Mouse (Mus musculus): ENCODE data around the gene Kcnt1. TPM values are rescaled to one million over a fixed set of nuclear protein-coding genes. Genes with fewer than 3 reads are reported as not detected.
A peak's percentile ranks its signal among the peaks of the same experiment; 100 is the strongest.
"Not testable (repeated sequence)": the region's sequence is repeated elsewhere in the genome, so short reads cannot be mapped to it uniquely, and the experiment has no call there.

The Kcnt1 gene
- polyA plus RNA-seq (2015; fragmentation: Nextera tagmentation; extraction: Ambion mirVana): 6.2 and 7.7 TPM in 2 replicates

DNA sequence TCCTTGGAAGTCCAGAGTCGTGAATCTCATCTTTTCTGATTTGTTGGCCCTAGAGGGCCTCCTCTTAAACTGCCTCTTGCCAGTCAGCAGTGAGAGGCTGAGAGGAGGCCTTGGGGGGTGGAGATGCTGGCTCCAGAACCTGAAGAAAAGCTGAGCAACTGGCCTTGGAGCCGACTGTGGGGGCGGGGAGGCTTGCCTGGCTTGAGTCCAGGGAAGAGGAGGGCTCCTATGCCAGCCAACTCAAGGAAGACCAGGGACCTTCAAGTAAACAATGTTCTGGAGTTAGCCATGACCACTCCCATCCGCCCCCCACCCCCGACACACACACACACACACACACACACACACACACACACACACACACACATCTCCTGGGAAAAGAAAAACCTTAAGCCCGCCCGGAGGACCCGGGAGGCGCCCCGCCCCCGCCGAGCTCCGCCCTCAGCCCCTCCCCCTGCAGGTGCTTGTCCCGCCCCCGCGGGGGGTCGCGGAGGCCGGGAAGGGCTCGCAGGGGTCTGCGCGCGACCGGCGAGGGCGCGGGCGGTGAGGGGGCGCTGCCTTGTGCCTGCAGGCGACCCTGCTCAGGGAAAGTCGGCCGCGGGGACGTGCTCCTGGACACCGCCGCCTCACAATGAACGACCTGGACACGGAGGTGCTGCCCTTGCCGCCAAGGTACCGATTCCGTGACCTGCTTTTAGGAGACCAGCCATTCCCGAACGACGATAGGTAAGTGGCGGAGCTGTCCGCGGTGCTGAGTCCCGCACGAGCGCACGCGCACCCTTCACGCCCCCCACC, at the start of gene Kcnt1:
TSS of gene Kcnt1 (plus strand) at position 398 of the 795 bp plus-strand sequence.
- Histone ChIP-seq H3K4me2 (replicated peaks) (peak within 1 kb of the TSS; percentile 95), H3K4me3 (peak within 1 kb of the TSS; percentile 62), H3K27ac (replicated peaks) (no peak within 1 kb of the TSS), H3K9ac (replicated peaks) (peak within 1 kb of the TSS; percentile 50), H3K27me3 (no peaks in the 10 kb centered on the region), H3K36me3 (no peaks in the 10 kb centered on the region), H3K9me3 (no peaks in the 10 kb centered on the region), H3K4me1 (peaks cover 25% of the 10 kb centered on the region)
- under 1% methylated on average over 43 of the region's 53 CpGs for WGBS
- peak; percentile 30 for ATAC-seq (replicated peaks)

DNA sequence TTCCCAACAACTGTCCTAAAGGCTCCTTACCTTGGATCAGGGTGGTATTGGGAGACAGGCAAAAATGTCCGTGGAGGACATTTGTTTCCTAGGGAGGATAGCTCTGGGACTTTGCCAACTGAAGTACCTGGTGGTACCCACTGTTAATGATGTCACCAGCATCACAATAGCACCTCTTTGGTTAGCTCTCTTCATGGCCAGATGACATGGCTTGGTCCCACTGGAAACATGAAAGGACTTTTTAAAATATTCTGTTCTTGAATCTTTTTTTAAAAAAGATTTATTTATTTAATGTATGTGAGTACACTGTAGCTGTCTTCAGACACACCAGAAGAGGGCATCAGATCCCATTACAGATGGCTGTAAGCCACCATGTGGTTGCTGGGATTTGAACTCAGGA, 47.8 kb upstream of the Kcnt1 start, which contains the start of gene Glt6d1:
TSS of gene Glt6d1 (minus strand) at position 101 of the 400 bp plus-strand sequence.
- not testable (repeated sequence) for H3K9me3 ChIP-seq; H3K27me3 ChIP-seq; H3K27ac ChIP-seq (replicated peaks); ATAC-seq (replicated peaks); H3K4me2 ChIP-seq (replicated peaks); H3K9ac ChIP-seq (replicated peaks); H3K36me3 ChIP-seq; H3K4me1 ChIP-seq; H3K4me3 ChIP-seq
- WGBS: 79% methylated on average over 1 of the region's 1 CpGs

DNA sequence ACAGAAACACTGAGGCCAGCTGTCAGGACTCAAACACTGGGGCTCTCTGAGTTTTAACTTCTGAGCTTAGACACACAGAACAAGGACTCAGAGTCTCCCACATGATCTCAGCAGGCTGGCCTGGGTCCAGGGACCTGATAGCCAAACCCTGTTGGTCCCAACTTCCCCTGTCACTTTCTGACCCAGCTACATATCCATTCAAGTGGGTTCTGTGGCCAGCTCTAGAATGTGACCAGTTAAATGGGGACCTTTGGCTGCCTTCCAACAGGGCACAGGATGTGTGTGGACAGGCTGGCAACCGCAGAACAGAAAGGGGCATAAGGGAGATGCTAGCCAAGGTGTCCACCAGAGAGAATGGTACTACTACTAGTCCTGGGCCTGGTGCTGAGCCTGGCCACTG, 40.7 kb upstream of the Kcnt1 start, which contains the start of gene Lcn9:
TSS of gene Lcn9 (plus strand) at position 348 of the 400 bp plus-strand sequence.
- Histone ChIP-seq H3K9ac (replicated peaks) (no peak within 1 kb of the TSS), H3K27ac (replicated peaks) (no peak within 1 kb of the TSS), H3K4me1 (no peaks in the 10 kb centered on the region), H3K36me3 (no peaks in the 10 kb centered on the region), H3K4me3 (no peak within 1 kb of the TSS), H3K27me3 (no peaks in the 10 kb centered on the region), H3K4me2 (replicated peaks) (no peak within 1 kb of the TSS), H3K9me3 (no peaks in the 10 kb centered on the region)
- WGBS: 81% methylated on average over 1 of the region's 1 CpGs
- no peak for ATAC-seq (replicated peaks)

- H3K4me2 ChIP-seq (replicated peaks): no peak overlapping the region
- no peak overlapping the region for H3K27ac ChIP-seq (replicated peaks)
- no peaks in the 10 kb centered on the region for H3K27me3 ChIP-seq
- no peak overlapping the region for H3K9ac ChIP-seq (replicated peaks)
- ATAC-seq (replicated peaks): no peak
- 94% methylated on average over 3 of the region's 3 CpGs for WGBS
- no peak overlapping the region for H3K4me3 ChIP-seq
- H3K9me3 ChIP-seq: no peaks in the 10 kb centered on the region
- H3K4me1 ChIP-seq: no peaks in the 10 kb centered on the region
- no peaks in the 10 kb centered on the region for H3K36me3 ChIP-seq
These were observed 38.8 kb upstream of the Kcnt1 start for GRCm38 (mm10) chr2:25824751-25825150.

- 82% methylated on average over 8 of the region's 8 CpGs for WGBS
- Histone ChIP-seq H3K27me3 (no peaks in the 10 kb centered on the region), H3K4me1 (no peaks in the 10 kb centered on the region), H3K27ac (replicated peaks) (no peak overlapping the region), H3K36me3 (no peaks in the 10 kb centered on the region), H3K9me3 (no peaks in the 10 kb centered on the region), H3K4me3 (no peak overlapping the region), H3K4me2 (replicated peaks) (no peak overlapping the region), H3K9ac (replicated peaks) (no peak overlapping the region)
- no peak for ATAC-seq (replicated peaks)
These were observed 35.1 kb upstream of the Kcnt1 start for GRCm38 (mm10) chr2:25828344-25828947.

DNA sequence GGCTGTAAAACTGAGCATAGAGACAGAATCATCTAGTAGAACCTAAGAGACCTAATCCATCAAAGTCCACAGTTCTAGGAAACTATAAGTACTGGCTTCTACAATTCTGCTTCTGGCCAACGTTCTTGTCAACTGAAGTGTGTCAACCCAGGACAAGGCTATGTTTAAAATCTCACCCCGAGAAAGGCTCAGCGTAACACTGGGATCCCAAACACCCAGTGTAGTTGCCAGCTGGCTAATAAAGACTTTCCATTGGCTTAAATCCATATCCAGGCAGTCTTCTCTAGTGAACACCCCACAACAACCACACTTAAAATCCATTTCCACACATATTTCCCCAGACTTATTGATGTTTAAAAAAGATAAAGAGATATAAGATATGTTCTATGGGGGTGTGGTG, 32.7 kb upstream of the Kcnt1 start:
- Histone ChIP-seq H3K9ac (replicated peaks) (no peak overlapping the region), H3K4me2 (replicated peaks) (no peak overlapping the region), H3K9me3 (no peaks in the 10 kb centered on the region), H3K4me1 (no peaks in the 10 kb centered on the region), H3K36me3 (no peaks in the 10 kb centered on the region), H3K4me3 (no peak overlapping the region), H3K27ac (replicated peaks) (no peak overlapping the region), H3K27me3 (no peaks in the 10 kb centered on the region)
- WGBS: 70% methylated on average over 3 of the region's 3 CpGs
- no peak for ATAC-seq (replicated peaks)

DNA sequence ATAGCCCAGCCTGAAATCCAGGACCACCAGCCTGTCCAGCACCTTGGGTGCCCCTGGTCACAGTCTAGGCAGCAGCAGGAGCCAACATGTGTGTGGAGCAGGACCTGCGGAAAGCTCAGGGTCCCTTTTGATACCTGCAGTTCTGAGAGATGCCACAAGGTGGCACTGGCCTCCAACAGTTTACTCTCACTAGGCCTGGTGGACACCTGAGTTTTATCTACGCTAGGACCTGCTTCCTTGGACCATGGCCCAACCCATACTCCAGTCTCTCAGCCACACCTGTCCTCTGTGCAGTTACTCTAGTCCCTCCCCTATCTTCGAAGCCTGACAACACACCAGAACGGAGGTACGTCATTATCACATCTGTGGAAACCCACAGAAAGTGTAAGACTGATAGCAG, 27.2 kb upstream of the Kcnt1 start:
- no peaks in the 10 kb centered on the region for H3K27me3 ChIP-seq
- H3K9me3 ChIP-seq: no peaks in the 10 kb centered on the region
- no peak overlapping the region for H3K4me2 ChIP-seq (replicated peaks)
- WGBS: 51% methylated on average over 5 of the region's 5 CpGs
- peak; percentile 63 for ATAC-seq (replicated peaks)
- no peaks in the 10 kb centered on the region for H3K4me1 ChIP-seq
- H3K27ac ChIP-seq (replicated peaks): no peak overlapping the region
- no peaks in the 10 kb centered on the region for H3K36me3 ChIP-seq
- no peak overlapping the region for H3K9ac ChIP-seq (replicated peaks)
- no peak overlapping the region for H3K4me3 ChIP-seq

GRCm38 (mm10) chr2:25842161-25842560, 21.4 kb upstream of the Kcnt1 start:
- no peaks in the 10 kb centered on the region for H3K27me3 ChIP-seq
- no peaks in the 10 kb centered on the region for H3K36me3 ChIP-seq
- no peak overlapping the region for H3K4me2 ChIP-seq (replicated peaks)
- H3K4me1 ChIP-seq: peaks cover 12% of the 10 kb centered on the region
- ATAC-seq (replicated peaks): no peak
- H3K27ac ChIP-seq (replicated peaks): 0 out of 2 replicates have a peak overlapping the region, but pooled peaks have one; percentile 6
- 86% methylated on average over 4 of the region's 4 CpGs for WGBS
- H3K9me3 ChIP-seq: no peaks in the 10 kb centered on the region
- no peak overlapping the region for H3K9ac ChIP-seq (replicated peaks)
- H3K4me3 ChIP-seq: no peak overlapping the region

- no peaks in the 10 kb centered on the region for H3K9me3 ChIP-seq
- no peaks in the 10 kb centered on the region for H3K36me3 ChIP-seq
- no peak; the same call in 1 of the 2 replicates for ATAC-seq (replicated peaks)
- H3K4me3 ChIP-seq: no peak overlapping the region
- peaks cover 12% of the 10 kb centered on the region for H3K4me1 ChIP-seq
- WGBS: 12% methylated on average over 1 of the region's 1 CpGs
- H3K9ac ChIP-seq (replicated peaks): no peak overlapping the region
- H3K27me3 ChIP-seq: no peaks in the 10 kb centered on the region
- H3K27ac ChIP-seq (replicated peaks): peak overlapping the region; percentile 52; the same call in 1 of the 2 replicates
- no peak overlapping the region for H3K4me2 ChIP-seq (replicated peaks)
These were observed 20.8 kb upstream of the Kcnt1 start for GRCm38 (mm10) chr2:25842758-25843157.

DNA sequence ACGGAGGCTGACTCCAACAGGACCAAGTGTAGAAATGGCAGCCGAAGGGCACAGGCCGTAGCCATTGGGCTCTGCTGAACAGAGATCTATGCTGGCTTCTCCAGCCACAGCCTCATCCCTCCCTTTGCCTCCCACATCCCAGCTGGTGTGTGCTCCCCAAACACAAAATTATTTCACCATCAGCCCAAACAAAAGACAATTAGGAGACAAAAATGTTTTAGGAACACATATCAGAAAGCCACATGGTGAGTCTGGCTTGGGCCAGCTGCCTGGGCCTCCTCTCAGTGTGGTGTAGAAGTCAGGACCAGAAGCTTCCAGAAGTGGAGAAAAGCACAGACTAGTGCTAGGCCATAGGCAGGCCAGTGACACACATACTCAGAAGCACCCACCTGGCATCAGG, 19.4 kb upstream of the Kcnt1 start:
- Histone ChIP-seq H3K4me1 (peaks cover 12% of the 10 kb centered on the region), H3K4me2 (replicated peaks) (no peak overlapping the region), H3K36me3 (no peaks in the 10 kb centered on the region), H3K4me3 (no peak overlapping the region), H3K9me3 (no peaks in the 10 kb centered on the region), H3K27me3 (no peaks in the 10 kb centered on the region), H3K27ac (replicated peaks) (no peak overlapping the region), H3K9ac (replicated peaks) (no peak overlapping the region)
- 88% methylated on average over 3 of the region's 3 CpGs for WGBS
- no peak for ATAC-seq (replicated peaks)

DNA sequence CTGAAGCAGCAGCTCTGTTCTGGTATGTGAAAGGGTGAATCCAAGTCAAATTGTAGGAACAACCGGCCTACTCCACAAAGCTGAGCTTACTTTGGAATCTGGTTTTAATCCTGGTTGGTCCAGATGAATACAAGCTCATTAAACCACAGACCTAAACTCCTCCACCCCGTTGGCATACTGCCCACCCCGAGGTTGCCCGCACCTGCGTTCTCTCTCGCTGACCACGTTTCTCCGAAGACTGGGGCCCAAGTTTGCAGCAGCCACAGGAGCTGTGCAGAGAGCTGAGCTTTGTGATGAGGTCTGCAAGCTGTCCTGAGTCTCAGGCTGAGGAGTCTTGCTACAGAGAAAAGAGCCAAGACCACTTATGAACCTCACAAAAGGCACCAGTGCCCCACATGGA, 17.0 kb upstream of the Kcnt1 start:
- Histone ChIP-seq H3K27ac (replicated peaks) (no peak overlapping the region), H3K4me2 (replicated peaks) (no peak overlapping the region), H3K4me3 (no peak overlapping the region), H3K4me1 (peaks cover 12% of the 10 kb centered on the region), H3K9ac (replicated peaks) (no peak overlapping the region), H3K27me3 (no peaks in the 10 kb centered on the region), H3K9me3 (no peaks in the 10 kb centered on the region), H3K36me3 (no peaks in the 10 kb centered on the region)
- ATAC-seq (replicated peaks): no peak
- WGBS: 64% methylated on average over 8 of the region's 8 CpGs

- no peaks in the 10 kb centered on the region for H3K36me3 ChIP-seq
- 85% methylated on average over 16 of the region's 16 CpGs for WGBS
- H3K4me2 ChIP-seq (replicated peaks): no peak within 1 kb of the TSS
These were observed 16.3 kb upstream of the Kcnt1 start, which contains the start of gene Sohlh1 for GRCm38 (mm10) chr2:25847226-25847625. Sohlh1 (minus strand) TSS chr2:25847248.

More at GRCm38 (mm10) chr2:25847226-25847625, 16.3 kb upstream of the Kcnt1 start, which contains the start of gene Sohlh1:
- Histone ChIP-seq H3K27me3 (no peaks in the 10 kb centered on the region), H3K9me3 (no peaks in the 10 kb centered on the region), H3K4me1 (peaks cover 12% of the 10 kb centered on the region), H3K27ac (replicated peaks) (no peak within 1 kb of the TSS), H3K4me3 (no peak within 1 kb of the TSS), H3K9ac (replicated peaks) (no peak within 1 kb of the TSS)
- ATAC-seq (replicated peaks): no peak

Measured in forebrain, embryonic 15.5 days (tissue).